Mouse (Mus musculus) spleen, adult 2 months (tissue): Measurements from ENCODE around the gene Pla2g4b. TPM values are rescaled to one million over a fixed set of nuclear protein-coding genes. Genes with fewer than 3 reads are reported as not detected.
A peak's percentile ranks its signal among the peaks of the same experiment; 100 is the strongest.

Source experiments
- DNase-seq, 2 experiments: peaks; one replicate each; pipeline versions ENCODE4 v3.0.0 to v3.0.0-alpha.2; 2012 to 2021; ENCODE audit warnings: low spot score in 2 of 2, low read depth in 1 of 2
- H3K27ac ChIP-seq: fragments of 200-500 bp; 2 replicates; pipeline ENCODE4 v1.5.1; 2012; ENCODE audit warnings: low read length, inconsistent platforms; ENCODE audit not compliant: insufficient read depth
- H3K27me3 ChIP-seq: fragments of 200-500 bp; 2 replicates; pipeline ENCODE4 v1.6.1; 2012; ENCODE audit warnings: mild to moderate bottlenecking, moderate library complexity, low read length, inconsistent platforms; ENCODE audit not compliant: control insufficient read depth, insufficient read depth
- H3K36me3 ChIP-seq: fragments of 200-500 bp; 2 replicates; pipeline ENCODE4 v1.6.1; 2012; ENCODE audit warnings: mild to moderate bottlenecking, low read length, inconsistent platforms; ENCODE audit not compliant: control insufficient read depth, insufficient read depth
- H3K4me1 ChIP-seq: fragments of 200-500 bp; 2 replicates; pipeline ENCODE4 v1.6.1; 2011; ENCODE audit warnings: inconsistent platforms; ENCODE audit not compliant: control insufficient read depth, insufficient read depth, insufficient read length
- H3K4me3 ChIP-seq: fragments of 200-500 bp; 2 replicates; pipeline ENCODE4 v1.5.1; 2011; ENCODE audit warnings: mild to moderate bottlenecking, inconsistent platforms; ENCODE audit not compliant: insufficient read depth, insufficient read length; ENCODE audit errors: extremely low read depth
- CTCF ChIP-seq: fragments of 200-500 bp; IDR thresholded peaks from 2 replicates; pipeline ENCODE4 v1.5.1; 2011; ENCODE audit warnings: mild to moderate bottlenecking, inconsistent platforms; ENCODE audit not compliant: insufficient read depth, insufficient read length, insufficient replicate concordance; ENCODE audit errors: extremely low read depth
- POLR2A ChIP-seq: fragments of 200-500 bp; IDR thresholded peaks from 2 replicates; pipeline ENCODE4 v1.6.1; 2011; ENCODE audit warnings: low read depth, low read length, inconsistent platforms
- WGBS: fragments of 180-500 bp; shearing (Covaris S2); methylation state at CpG from one replicate; pipeline ENCODE4 v1.1.7; 2018; 5-methylcytosine and 5-hydroxymethylcytosine counted together
- polyA plus RNA-seq: library from polyadenylated mRNA; depleted of rRNA; stranded (reverse); fragments of >200 nt; gene quantifications from 2 replicates; pipeline ENCODE4 v1.2.3, GENCODE M21; 2012

The Pla2g4b gene
- polyA plus RNA-seq, 1 experiment: 6.0 TPM

DNA sequence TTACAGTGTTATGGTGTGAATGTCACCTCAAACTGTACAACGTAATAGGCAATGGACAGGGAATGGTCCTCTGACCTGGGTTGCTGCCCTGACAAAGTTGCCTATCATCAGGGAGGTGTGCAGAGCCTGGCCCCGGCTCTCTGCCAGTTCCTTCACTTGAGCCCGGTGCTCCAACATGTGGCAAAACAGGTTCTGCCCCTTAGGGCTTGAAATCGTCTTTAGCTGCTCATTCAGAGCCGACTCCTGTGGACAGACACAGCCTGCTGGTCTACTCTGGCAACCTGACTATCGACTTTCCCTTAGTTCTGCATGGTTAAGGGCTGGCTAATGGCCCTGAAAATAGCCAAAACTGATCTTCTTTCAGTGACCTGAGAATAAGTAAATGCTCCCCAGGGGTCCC is 27.0 kb downstream of the Pla2g4b start:
- DNase-seq: no peak
- H3K27ac ChIP-seq: no peak overlapping the region
- no peaks in the 10 kb centered on the region for H3K27me3 ChIP-seq
- no peaks in the 10 kb centered on the region for H3K4me1 ChIP-seq
- 83% methylated on average over 6 of the region's 6 CpGs for WGBS
- no peak for TF ChIP-seq CTCF
- H3K36me3 ChIP-seq: no peaks in the 10 kb centered on the region
- no peak overlapping the region for H3K4me3 ChIP-seq

- DNase-seq: no peak
- 93% methylated on average over 9 of the region's 9 CpGs for WGBS
These were observed 27.4 kb downstream of the Pla2g4b start for GRCm38 (mm10) chr2:120060651-120061050.

DNA sequence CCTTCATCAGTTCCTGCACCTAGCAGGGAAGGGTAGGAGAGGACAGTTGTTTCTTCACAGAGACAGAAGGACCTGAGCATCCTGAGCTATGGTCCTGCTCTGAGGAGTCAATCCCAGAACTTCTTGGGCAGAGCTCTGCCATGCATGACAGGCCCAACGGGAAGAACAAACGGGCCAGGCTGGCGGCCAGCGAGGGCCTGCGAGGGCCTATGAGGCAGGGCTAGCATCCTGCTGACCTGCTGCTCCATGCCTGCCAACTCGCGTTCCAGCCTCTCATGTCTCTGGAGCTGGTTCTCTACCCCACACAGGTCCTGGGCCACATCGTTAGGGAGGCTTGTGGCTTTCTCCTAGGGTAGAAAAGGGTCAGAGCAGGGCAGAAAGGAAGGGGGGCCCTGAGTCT is 29.0 kb downstream of the Pla2g4b start:
- H3K4me3 ChIP-seq: no peak overlapping the region
- no peak for DNase-seq
- WGBS: 90% methylated on average over 8 of the region's 8 CpGs
- H3K36me3 ChIP-seq: no peaks in the 10 kb centered on the region
- H3K27me3 ChIP-seq: no peaks in the 10 kb centered on the region
- H3K27ac ChIP-seq: no peak overlapping the region
- TF ChIP-seq CTCF: no peak
- no peak for TF ChIP-seq POLR2A
- no peaks in the 10 kb centered on the region for H3K4me1 ChIP-seq

More at GRCm38 (mm10) chr2:120060651-120061050, 27.4 kb downstream of the Pla2g4b start:
- H3K27me3 ChIP-seq: no peaks in the 10 kb centered on the region
- TF ChIP-seq CTCF: no peak
- TF ChIP-seq POLR2A: no peak
- no peaks in the 10 kb centered on the region for H3K36me3 ChIP-seq
- no peak overlapping the region for H3K27ac ChIP-seq
- H3K4me1 ChIP-seq: no peaks in the 10 kb centered on the region
- no peak overlapping the region for H3K4me3 ChIP-seq

- 74% methylated on average over 6 of the region's 6 CpGs for WGBS
- no peak overlapping the region for H3K4me3 ChIP-seq
- H3K36me3 ChIP-seq: no peaks in the 10 kb centered on the region
- H3K27ac ChIP-seq: no peak overlapping the region
- no peaks in the 10 kb centered on the region for H3K4me1 ChIP-seq
- DNase-seq: no peak
- TF ChIP-seq CTCF: no peak
- TF ChIP-seq POLR2A: no peak
- no peaks in the 10 kb centered on the region for H3K27me3 ChIP-seq
These were observed 31.4 kb downstream of the Pla2g4b start for GRCm38 (mm10) chr2:120064639-120065038.

- no peak for DNase-seq
- Histone ChIP-seq H3K4me1 (no peaks in the 10 kb centered on the region), H3K27ac (no peak overlapping the region), H3K27me3 (no peaks in the 10 kb centered on the region), H3K36me3 (no peaks in the 10 kb centered on the region), H3K4me3 (no peak overlapping the region)
- TF ChIP-seq CTCF: no peak
- TF ChIP-seq POLR2A: no peak
- 86% methylated on average over 10 of the region's 10 CpGs for WGBS
These were observed 32.0 kb downstream of the Pla2g4b start for GRCm38 (mm10) chr2:120065243-120065642.

GRCm38 (mm10) chr2:120066224-120066623 is 33.0 kb downstream of the Pla2g4b start:
- WGBS: 67% methylated on average over 3 of the region's 3 CpGs
- TF ChIP-seq CTCF (no peak), POLR2A (no peak)
- H3K36me3 ChIP-seq: no peaks in the 10 kb centered on the region
- H3K27ac ChIP-seq: no peak overlapping the region
- no peaks in the 10 kb centered on the region for H3K27me3 ChIP-seq
- H3K4me3 ChIP-seq: no peak overlapping the region
- H3K4me1 ChIP-seq: no peaks in the 10 kb centered on the region
- no peak for DNase-seq

DNA sequence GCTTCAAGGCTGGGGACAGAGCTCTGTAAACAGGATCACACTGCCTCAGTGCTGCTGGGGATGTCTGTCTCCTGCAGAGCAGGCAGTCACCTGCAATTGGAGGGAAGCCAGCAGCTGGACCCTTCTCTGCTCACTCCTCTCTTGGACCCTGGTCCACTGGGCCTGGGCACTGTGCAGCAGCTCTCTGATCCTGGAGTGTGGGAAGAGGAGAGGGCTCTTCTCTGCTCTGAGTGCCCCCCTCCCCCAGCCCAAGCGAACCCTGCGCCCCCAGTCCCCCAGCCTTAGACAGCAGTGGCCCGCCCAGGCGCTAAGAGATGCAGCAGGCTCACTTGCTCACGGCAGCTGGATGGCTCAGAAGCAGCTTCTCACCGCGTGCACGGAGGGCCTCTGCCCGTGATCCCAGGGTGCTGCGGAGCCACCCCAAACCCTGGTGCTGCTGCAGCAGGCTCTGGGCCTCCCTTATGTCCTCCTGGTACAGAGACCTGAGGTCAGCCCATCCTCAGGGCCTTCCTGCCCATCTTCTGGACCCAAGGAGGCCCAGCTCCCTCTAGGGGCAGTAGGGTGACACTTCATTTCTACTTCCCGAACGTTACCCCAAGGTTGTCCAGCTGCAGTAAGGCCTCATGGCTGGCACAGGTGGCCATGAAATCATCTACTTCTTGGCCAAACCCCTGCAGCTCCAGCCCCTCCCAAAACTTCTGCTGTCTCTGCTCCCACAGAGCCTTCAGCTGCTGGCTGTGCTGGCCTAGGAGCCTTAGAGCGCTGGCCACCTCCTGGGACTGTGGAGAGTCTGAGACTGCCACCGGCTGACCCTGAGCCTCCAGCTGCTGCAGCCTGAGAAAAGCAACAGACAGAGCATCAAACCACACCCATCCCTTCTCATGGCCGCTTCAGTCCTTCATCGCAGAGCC is 35.6 kb downstream of the Pla2g4b start:
- no peak overlapping the region for H3K27ac ChIP-seq
- DNase-seq: no peak
- 68% methylated on average over 16 of the region's 16 CpGs for WGBS
- no peak overlapping the region for H3K4me3 ChIP-seq
- TF ChIP-seq POLR2A: no peak
- TF ChIP-seq CTCF: peak; percentile 27; the same call in 1 of the 2 replicates
- no peaks in the 10 kb centered on the region for H3K27me3 ChIP-seq
- no peaks in the 10 kb centered on the region for H3K36me3 ChIP-seq
- H3K4me1 ChIP-seq: no peaks in the 10 kb centered on the region
